Mouse (Mus musculus) midbrain, embryonic 14.5 days (tissue): Measurements from ENCODE around the gene Ttll13. TPM values are rescaled to one million over a fixed set of nuclear protein-coding genes. Genes with fewer than 3 reads are reported as not detected.

Source experiments
- ATAC-seq: fragments of 200-750 bp; cut with Nextera tagmentation; 2 replicates; pipeline ENCODE4 v1.8.0; 2017; ENCODE audit warnings: moderate number of reproducible peaks, moderate library complexity; ENCODE audit not compliant: low FRiP score, low TSS enrichment
- DNase-seq: peaks from one replicate; pipeline ENCODE4 v3.0.0-alpha.2; 2015
- H3K27ac ChIP-seq: fragments of 300-500 bp; sonication (generic); replicated peaks from 2 replicates; pipeline ENCODE4 v1.5.1; 2014; ENCODE audit warnings: mild to moderate bottlenecking, low read depth, low read length, moderate library complexity
- H3K27me3 ChIP-seq: fragments of 300-500 bp; sonication (generic); 2 replicates; pipeline ENCODE4 v1.6.1; 2014; ENCODE audit warnings: low read length, control low read depth, mixed read lengths; ENCODE audit not compliant: control insufficient read depth, insufficient read depth
- H3K36me3 ChIP-seq: fragments of 300-500 bp; sonication (generic); 2 replicates; pipeline ENCODE4 v1.6.1; 2014; ENCODE audit warnings: low read length, control low read depth; ENCODE audit not compliant: control insufficient read depth, insufficient read depth
- H3K4me1 ChIP-seq: fragments of 300-500 bp; sonication (generic); 2 replicates; pipeline ENCODE4 v1.6.1; 2014; ENCODE audit warnings: mild to moderate bottlenecking, antibody characterized with exemption, low read length, control low read depth; ENCODE audit not compliant: control insufficient read depth, insufficient read depth
- H3K4me2 ChIP-seq: fragments of 300-500 bp; sonication (generic); 2 replicates; pipeline ENCODE4 v1.6.1; 2014; ENCODE audit warnings: mild to moderate bottlenecking, low read length, moderate library complexity
- H3K4me3 ChIP-seq: fragments of 300-500 bp; sonication (generic); replicated peaks from 2 replicates; pipeline ENCODE4 v1.5.1; 2014; ENCODE audit warnings: low read depth, low read length
- H3K9ac ChIP-seq: fragments of 300-500 bp; sonication (generic); replicated peaks from 2 replicates; pipeline ENCODE4 v1.6.1; 2014; ENCODE audit warnings: mild to moderate bottlenecking, low read length, moderate library complexity
- H3K9me3 ChIP-seq: fragments of 300-500 bp; sonication (generic); 2 replicates; pipeline ENCODE4 v1.6.1; 2016; ENCODE audit warnings: low read length, control low read depth, mixed read lengths; ENCODE audit not compliant: control insufficient read depth
- WGBS: fragments of 180-500 bp; shearing (Covaris S2); extraction: QIAGEN DNeasy Blood & Tissue Kit; methylation state at CpG from one replicate; pipeline ENCODE4 v1.1.7; 2014; 5-methylcytosine and 5-hydroxymethylcytosine counted together
- polyA plus RNA-seq: library from polyadenylated mRNA; unstranded; fragments of >200 nt; fragmentation: Nextera tagmentation; extraction: Ambion mirVana; gene quantifications from 2 replicates; pipeline ENCODE4 v1.2.1, GENCODE M21; 2014

Gene Ttll13
- polyA plus RNA-seq, result 1.2 and 2.2 TPM in 2 replicates

DNA sequence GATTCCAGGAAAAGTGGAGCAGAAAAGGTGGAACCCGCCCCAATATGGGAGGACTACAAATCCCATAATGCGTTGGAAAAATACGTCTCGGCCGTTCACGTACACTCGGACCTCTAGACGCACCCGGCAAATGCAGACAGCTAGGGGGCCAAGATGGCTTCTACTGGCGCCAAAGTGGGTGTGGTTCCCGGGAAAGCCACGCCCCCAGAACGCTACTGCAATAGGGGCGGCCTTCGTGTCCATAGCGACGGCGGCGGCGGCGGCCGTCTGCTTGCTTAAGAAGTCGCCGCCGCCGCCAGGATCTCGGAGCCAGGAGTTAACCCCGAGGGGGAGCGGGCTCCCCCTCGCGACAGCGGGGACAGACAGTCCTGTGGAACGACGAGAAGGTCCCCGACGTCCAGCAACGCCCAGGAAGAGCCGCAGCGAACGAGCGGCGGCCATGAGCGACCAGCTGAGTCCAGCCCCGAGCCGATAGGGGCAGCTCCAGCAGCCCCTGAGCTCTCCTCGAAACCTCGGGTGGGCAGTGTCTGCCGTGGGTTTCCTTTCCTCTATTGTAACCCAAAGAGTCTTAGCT, at the start of gene Ttll13:
Gene Ttll13 (plus strand): TSS at position 229 of the 574 bp plus-strand sequence.
- H3K27ac ChIP-seq, result peak within 1 kb of the TSS; percentile 90
- WGBS, result under 1% methylated on average over 48 of the region's 48 CpGs
- DNase-seq (peak; percentile 99), ATAC-seq (peak; percentile 99)
- peak within 1 kb of the TSS; percentile 55 for H3K4me3 ChIP-seq
- H3K9ac ChIP-seq, result peak within 1 kb of the TSS; percentile 72
- H3K27me3 ChIP-seq, result no peaks in the 10 kb centered on the region
- no peaks in the 10 kb centered on the region for H3K4me1 ChIP-seq
- H3K9me3 ChIP-seq, result no peaks in the 10 kb centered on the region
- peak within 1 kb of the TSS; percentile 60 for H3K4me2 ChIP-seq
- 0 out of 2 replicates have a peak, but pooled peaks cover 1% of the 10 kb centered on the region for H3K36me3 ChIP-seq

DNA sequence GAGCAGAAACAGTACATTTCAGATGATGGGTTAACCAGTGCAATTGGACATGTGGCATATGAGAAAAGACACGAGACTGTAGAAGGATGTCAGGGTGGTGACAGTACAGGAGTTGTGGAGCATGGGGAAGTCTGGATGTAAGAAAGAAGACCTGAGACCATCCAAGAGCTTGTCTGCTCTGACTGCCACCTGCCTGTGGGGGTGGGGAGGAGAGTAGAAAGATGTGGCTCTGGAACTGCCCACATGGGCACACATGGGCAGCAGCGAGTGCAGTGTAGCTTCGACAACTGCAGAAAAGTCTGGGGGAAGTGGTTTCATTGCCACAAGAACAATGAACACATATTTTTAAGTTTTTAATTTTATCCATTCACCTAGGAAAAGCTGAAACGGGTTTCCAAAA, 48.8 kb upstream of the Ttll13 start:
- peak overlapping the region; percentile 60 for H3K4me2 ChIP-seq
- H3K4me3 ChIP-seq, result peak overlapping the region; percentile 75
- H3K9ac ChIP-seq, result peak overlapping the region; percentile 86
- ATAC-seq (no peak), DNase-seq (peak; percentile 58)
- no peaks in the 10 kb centered on the region for H3K36me3 ChIP-seq
- H3K4me1 ChIP-seq, result peaks cover 54% of the 10 kb centered on the region
- peak overlapping the region; percentile 97 for H3K27ac ChIP-seq
- no peaks in the 10 kb centered on the region for H3K27me3 ChIP-seq
- 5% methylated on average over 4 of the region's 4 CpGs for WGBS
- no peaks in the 10 kb centered on the region for H3K9me3 ChIP-seq

DNA sequence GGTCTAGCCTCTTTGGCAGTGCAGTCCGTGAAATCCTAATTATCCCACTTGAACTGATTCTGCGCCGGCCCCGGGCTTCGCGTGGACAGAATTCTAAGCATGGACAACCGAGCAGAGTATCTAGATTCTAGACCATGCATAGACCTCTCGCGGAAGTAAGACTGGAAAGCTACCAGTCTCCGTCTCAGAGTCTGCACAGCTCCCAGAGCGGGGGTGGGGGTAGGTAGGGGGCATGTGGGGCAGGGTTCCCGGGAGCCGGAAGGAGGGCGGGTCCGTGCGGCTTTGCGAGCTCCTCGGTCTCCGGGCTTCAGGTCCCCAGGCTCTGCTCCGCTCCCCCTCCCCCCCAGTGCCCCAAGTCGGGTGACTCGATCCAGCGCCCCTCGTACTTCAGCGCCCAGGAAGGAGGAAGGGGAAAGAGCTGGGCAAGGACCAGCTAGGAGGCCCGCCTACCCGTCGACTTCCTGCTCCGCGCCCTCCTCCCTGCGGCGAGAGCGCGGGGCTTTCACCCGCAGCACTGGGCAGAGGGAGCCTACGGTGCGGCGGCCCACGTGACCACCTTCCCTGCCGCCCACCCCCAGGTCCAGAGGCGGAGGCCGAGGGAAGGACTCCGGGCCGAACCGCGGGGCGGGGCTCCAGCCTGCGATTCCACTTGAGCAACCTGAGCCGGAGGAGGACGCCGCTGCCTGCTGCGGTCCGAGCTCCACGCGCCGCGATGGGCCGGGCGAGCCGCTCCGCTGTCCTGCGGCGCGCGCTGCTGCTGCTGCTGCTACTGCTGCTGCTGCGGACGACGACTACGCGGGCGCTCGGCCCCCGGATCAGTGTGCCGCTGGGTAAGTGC, 48.0 kb upstream of the Ttll13 start:
- no peaks in the 10 kb centered on the region for H3K27me3 ChIP-seq
- under 1% methylated on average over 69 of the region's 74 CpGs for WGBS
- peak overlapping the region; percentile 75 for H3K4me3 ChIP-seq
- H3K9me3 ChIP-seq, result no peaks in the 10 kb centered on the region
- H3K9ac ChIP-seq, result peak overlapping the region; percentile 86
- H3K4me2 ChIP-seq, result peak overlapping the region; percentile 60
- peaks cover 58% of the 10 kb centered on the region for H3K4me1 ChIP-seq
- DNase-seq (peak; percentile 90), ATAC-seq (peak; percentile 90)
- peak overlapping the region; percentile 97 for H3K27ac ChIP-seq
- no peaks in the 10 kb centered on the region for H3K36me3 ChIP-seq

DNA sequence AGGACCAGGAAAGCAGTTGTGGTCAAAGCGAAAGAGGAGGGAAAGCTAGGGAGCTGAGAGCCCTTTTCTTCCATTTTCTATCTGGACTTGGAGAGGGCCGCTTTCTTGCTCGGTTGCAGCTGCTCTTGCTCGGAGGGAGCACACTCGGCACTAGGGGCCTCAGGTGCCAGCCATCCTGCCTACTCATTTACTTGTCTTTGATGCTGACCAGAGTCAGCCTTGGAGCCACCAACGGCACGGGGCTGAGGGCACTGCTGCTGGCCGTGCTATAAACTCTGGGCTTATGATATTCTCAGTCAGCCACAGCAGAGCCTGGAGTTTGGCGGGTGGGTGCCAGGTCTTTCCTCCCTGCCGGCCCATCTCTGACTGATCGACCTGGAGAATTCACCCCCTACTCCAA, 47.3 kb upstream of the Ttll13 start:
- Histone ChIP-seq H3K4me3 (peak overlapping the region; percentile 75), H3K36me3 (no peaks in the 10 kb centered on the region), H3K4me1 (peaks cover 64% of the 10 kb centered on the region), H3K9me3 (no peaks in the 10 kb centered on the region), H3K27ac (peak overlapping the region; percentile 97), H3K9ac (peak overlapping the region; percentile 86), H3K4me2 (peak overlapping the region; percentile 60), H3K27me3 (no peaks in the 10 kb centered on the region)
- peak; percentile 61 for DNase-seq
- under 1% methylated on average over 11 of the region's 11 CpGs for WGBS
- no peak for ATAC-seq

DNA sequence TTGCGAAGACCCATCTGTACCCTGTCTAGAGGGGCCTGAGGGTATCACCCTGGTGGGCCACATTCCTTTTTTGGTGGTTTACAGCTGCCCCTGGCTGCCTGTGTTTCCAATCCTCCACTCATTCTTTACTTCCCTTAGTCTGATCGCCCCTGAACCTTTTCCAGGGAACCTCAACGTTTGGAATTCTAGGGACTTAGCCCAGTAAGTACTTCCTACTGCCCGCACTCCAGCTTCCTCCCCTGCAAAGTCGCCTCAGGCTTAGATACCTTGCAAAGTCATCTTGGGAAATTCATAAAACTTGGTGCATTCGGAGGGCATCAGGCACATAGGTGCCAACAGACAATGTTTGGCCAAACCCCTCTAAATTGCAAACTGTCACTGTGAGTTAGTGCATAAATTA, 46.9 kb upstream of the Ttll13 start:
- ATAC-seq, result no peak
- no peaks in the 10 kb centered on the region for H3K27me3 ChIP-seq
- no peaks in the 10 kb centered on the region for H3K36me3 ChIP-seq
- no peak for DNase-seq
- H3K9me3 ChIP-seq, result no peaks in the 10 kb centered on the region
- peaks cover 64% of the 10 kb centered on the region for H3K4me1 ChIP-seq
- 31% methylated on average over 6 of the region's 6 CpGs for WGBS
- peak overlapping the region; percentile 97 for H3K27ac ChIP-seq
- H3K9ac ChIP-seq, result peak overlapping the region; percentile 86
- H3K4me3 ChIP-seq, result peak overlapping the region; percentile 75
- peak overlapping the region; percentile 60 for H3K4me2 ChIP-seq

DNA sequence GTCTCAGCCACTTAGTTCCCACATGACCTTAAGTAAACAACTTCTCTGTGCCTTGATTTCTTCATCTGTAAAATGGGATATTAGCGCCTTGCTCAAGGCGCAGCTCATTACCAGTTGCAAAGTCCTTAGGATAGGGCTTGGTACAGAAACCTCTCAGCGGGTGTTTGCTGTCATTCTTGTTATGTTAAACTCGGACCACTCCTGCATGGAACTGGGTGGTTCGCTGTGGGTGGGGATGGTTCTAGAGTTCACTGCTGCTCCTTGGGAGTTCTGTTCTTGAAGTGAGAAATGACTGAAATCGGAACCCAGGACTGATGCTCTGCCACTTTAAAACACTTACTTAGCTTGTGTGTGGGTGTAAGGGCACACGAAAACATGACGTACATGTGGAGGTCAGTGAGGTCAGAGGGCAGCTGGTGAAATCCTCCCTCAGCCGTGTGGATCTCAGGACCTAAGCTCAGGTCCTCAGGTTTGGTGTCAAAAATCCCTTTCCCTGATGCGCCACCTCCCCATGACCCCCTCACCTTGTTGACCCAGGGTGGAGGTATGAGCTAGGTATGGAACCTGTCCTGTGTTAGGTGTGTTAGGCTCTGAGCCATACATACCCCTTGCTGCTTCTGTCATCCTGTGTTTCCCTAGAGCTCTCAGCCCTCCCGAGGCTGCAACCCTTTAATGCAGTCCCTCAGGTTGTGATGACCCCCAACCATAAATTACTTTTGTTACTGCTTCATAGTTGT, 46.2 kb upstream of the Ttll13 start:
- no peaks in the 10 kb centered on the region for H3K27me3 ChIP-seq
- peak overlapping the region; percentile 60 for H3K4me2 ChIP-seq
- H3K4me1 ChIP-seq, result peaks cover 59% of the 10 kb centered on the region
- H3K36me3 ChIP-seq, result no peaks in the 10 kb centered on the region
- WGBS, result 81% methylated on average over 11 of the region's 11 CpGs
- H3K9ac ChIP-seq, result no peak overlapping the region
- H3K27ac ChIP-seq, result no peak overlapping the region
- H3K4me3 ChIP-seq, result 0 out of 2 replicates have a peak overlapping the region, but pooled peaks have one; percentile 75
- H3K9me3 ChIP-seq, result no peaks in the 10 kb centered on the region
- no peak for DNase-seq
- ATAC-seq, result no peak

DNA sequence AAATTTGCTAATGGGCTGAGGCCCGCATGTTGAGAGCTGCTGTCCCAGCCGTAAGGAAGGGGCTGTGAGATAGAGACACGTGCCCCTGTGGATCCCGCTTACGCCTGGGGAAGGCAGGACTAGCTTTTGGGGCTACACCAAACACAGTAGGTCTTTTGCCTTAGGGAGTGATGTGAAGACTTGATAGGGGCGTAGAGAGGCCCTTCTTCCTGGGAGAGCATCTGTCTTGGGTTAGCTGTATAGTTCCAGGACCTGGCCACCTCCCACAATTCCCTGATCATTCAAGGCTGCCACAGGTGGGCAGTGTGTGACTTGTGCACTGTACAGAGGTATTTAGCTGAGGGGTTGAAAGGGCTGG, 45.6 kb upstream of the Ttll13 start:
- Histone ChIP-seq H3K4me2 (peak overlapping the region; percentile 60), H3K9ac (no peak overlapping the region), H3K4me3 (no peak overlapping the region), H3K9me3 (no peaks in the 10 kb centered on the region), H3K27ac (no peak overlapping the region), H3K36me3 (no peaks in the 10 kb centered on the region), H3K4me1 (peaks cover 59% of the 10 kb centered on the region), H3K27me3 (no peaks in the 10 kb centered on the region)
- DNase-seq (no peak), ATAC-seq (no peak)
- 87% methylated on average over 6 of the region's 6 CpGs for WGBS

DNA sequence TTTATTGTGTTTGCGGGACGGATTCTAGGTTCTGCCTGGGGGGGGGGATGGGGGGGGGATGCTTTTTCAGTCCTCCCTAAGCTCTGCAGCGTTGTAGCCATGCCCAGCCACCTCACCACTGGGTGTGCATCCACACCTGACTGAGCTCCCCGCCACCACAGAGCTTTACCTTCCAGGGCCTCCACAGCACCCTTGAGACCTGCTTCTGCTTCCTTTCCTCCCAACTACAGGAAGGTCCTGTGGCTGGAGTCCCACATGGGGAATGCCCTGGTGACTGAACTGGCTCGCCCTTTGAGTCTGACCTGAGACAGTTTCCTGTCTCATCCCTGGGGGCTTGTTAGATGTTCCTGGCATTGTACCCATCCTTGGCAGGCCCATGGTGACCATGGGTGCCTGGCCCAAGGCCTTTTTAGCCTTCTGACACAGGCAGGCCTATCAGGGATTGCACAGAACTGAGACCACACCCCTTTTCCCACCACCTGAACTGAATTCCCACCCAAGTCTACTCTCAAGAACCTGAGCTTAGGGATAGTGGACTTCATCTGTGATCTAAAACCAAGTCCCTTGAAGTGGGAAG, 45.1 kb upstream of the Ttll13 start:
- H3K27ac ChIP-seq, result no peak overlapping the region
- peaks cover 59% of the 10 kb centered on the region for H3K4me1 ChIP-seq
- no peaks in the 10 kb centered on the region for H3K9me3 ChIP-seq
- WGBS, result 92% methylated on average over 5 of the region's 5 CpGs
- no peak overlapping the region for H3K4me2 ChIP-seq
- no peaks in the 10 kb centered on the region for H3K27me3 ChIP-seq
- DNase-seq, result no peak
- no peak overlapping the region for H3K4me3 ChIP-seq
- no peaks in the 10 kb centered on the region for H3K36me3 ChIP-seq
- ATAC-seq, result no peak
- H3K9ac ChIP-seq, result no peak overlapping the region
